Mouse (Mus musculus) ES-E14 (cell line): ENCODE measurements around the gene Ift74. TPM values are rescaled to one million over a fixed set of nuclear protein-coding genes. Genes with fewer than 3 reads are reported as not detected.
A peak's percentile ranks its signal among the peaks of the same experiment; 100 is the strongest.
"Not testable (repeated sequence)": the region's sequence is repeated elsewhere in the genome, so short reads cannot be mapped to it uniquely, and the experiment has no call there.

Experiments used
- DNase-seq: peaks from one replicate; pipeline ENCODE4 v3.0.0-alpha.2; 2013; ENCODE audit warnings: low read depth, low spot score
- H3K27ac ChIP-seq: 2 replicates; pipeline ENCODE4 v1.5.1; 2012; ENCODE audit warnings: low read depth, mild to moderate bottlenecking, low read length, moderate library complexity, mixed read lengths; ENCODE audit not compliant: poor library complexity, insufficient read depth, severe bottlenecking
- H3K36me3 ChIP-seq: 2 replicates; pipeline ENCODE4 v1.6.1; 2012; ENCODE audit warnings: mild to moderate bottlenecking, low read length, moderate library complexity, mixed read lengths; ENCODE audit not compliant: control insufficient read depth, poor library complexity, insufficient read depth, severe bottlenecking
- H3K4me1 ChIP-seq, 2 experiments: fragments of 150-350 bp in 1 of 2; sonication (generic) in 1 of 2; 2 replicates each; pipeline ENCODE4 v1.6.1; 2012; ENCODE audit warnings: low read length in 2 of 2, mild to moderate bottlenecking in 1 of 2, mixed read lengths in 1 of 2; ENCODE audit not compliant: control insufficient read depth in 2 of 2, insufficient read depth in 2 of 2, poor library complexity in 1 of 2
- H3K4me3 ChIP-seq, 2 experiments: fragments of 150-350 bp in 1 of 2; sonication (generic) in 1 of 2; 2 replicates each; pipeline ENCODE4 v1.5.1; 2012; ENCODE audit warnings: low read length in 2 of 2, low read depth in 1 of 2, mild to moderate bottlenecking in 1 of 2, mixed read lengths in 1 of 2; ENCODE audit not compliant: insufficient read depth in 1 of 2, poor library complexity in 1 of 2, severe bottlenecking in 1 of 2
- H3K9ac ChIP-seq: 2 replicates; pipeline ENCODE4 v1.6.1; 2012; ENCODE audit warnings: low read depth, mild to moderate bottlenecking, low read length, mixed read lengths; ENCODE audit not compliant: poor library complexity, insufficient read depth, severe bottlenecking
- H3K9me3 ChIP-seq: fragments of 150-350 bp; sonication (generic); 2 replicates; pipeline ENCODE4 v1.6.1; 2012; ENCODE audit warnings: low read depth, mild to moderate bottlenecking, low read length; ENCODE audit not compliant: control insufficient read depth, insufficient read depth
- CHD2 ChIP-seq: IDR thresholded peaks from 2 replicates; pipeline ENCODE4 v1.6.1; 2014; ENCODE audit warnings: mild to moderate bottlenecking, low read depth, low read length, inconsistent platforms
- HCFC1 ChIP-seq: IDR thresholded peaks from 2 replicates; pipeline ENCODE4 v1.6.1; 2012; ENCODE audit warnings: low read length, inconsistent platforms, borderline replicate concordance; ENCODE audit not compliant: insufficient read depth
- MAFK ChIP-seq: IDR thresholded peaks from 2 replicates; pipeline ENCODE4 v1.6.1; 2014; ENCODE audit warnings: mild to moderate bottlenecking, low read depth, low read length, inconsistent platforms; ENCODE audit not compliant: insufficient read depth
- ZC3H11A ChIP-seq: IDR thresholded peaks from 2 replicates; pipeline ENCODE4 v1.6.1; 2012; ENCODE audit warnings: low read depth, mild to moderate bottlenecking, inconsistent platforms, low read length, borderline replicate concordance
- ZNF384 ChIP-seq: IDR thresholded peaks from 2 replicates; pipeline ENCODE4 v1.6.1; 2012; ENCODE audit warnings: low read depth, low read length, inconsistent platforms
- in situ Hi-C, 2 experiments: fragments of 600-800 bp; cut with MboI; formaldehyde crosslinking; loops; one replicate each; pipeline ENCODE4 v1.15.1; 2025; ENCODE audit warnings: low sequenced_read_pairs in 2 of 2, inconsistent platforms in 1 of 2; ENCODE audit not compliant: unreplicated experiment in 2 of 2
- total RNA-seq: library from RNA; depleted of rRNA; stranded (reverse); fragments of 300-350 nt; gene quantifications from 2 replicates; pipeline ENCODE4 v1.2.3, GENCODE M21; 2012

The Ift74 gene
- total RNA-seq, 1 experiment, result 14.8 TPM

DNA sequence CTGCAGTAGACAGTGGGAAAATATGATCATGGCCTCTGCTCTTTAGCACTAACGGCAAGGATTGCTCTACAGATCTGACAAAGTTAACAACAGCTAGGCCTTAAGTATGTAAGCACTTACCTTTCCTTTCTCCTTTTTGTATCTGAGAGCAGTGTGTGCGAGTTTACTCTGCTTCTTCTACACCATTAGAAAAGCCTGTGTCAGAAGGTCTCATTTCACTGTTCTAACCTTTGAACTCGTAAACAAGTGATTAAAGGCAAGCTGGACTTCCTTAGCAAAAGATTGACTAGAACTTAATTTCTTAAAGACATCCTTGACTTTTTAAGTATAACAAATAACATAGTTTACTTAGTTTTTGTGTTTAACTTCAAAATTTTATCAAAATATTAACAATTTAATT lies 35.6 kb downstream of the Ift74 start, which contains the start of gene Lrrc19:
Lrrc19 (minus strand) TSS at position 225 of the 400 bp plus-strand sequence.
- Histone ChIP-seq H3K9me3 (no peaks in the 10 kb centered on the region), H3K9ac (no peak within 1 kb of the TSS), H3K36me3 (no peaks in the 10 kb centered on the region), H3K27ac (no peak within 1 kb of the TSS), H3K4me3 (no peak within 1 kb of the TSS), H3K4me1 (no peaks in the 10 kb centered on the region)
- in situ Hi-C loops, result no loop called here
- TF ChIP-seq ZC3H11A (no peak), HCFC1 (no peak)
- DNase-seq, result no peak

DNA sequence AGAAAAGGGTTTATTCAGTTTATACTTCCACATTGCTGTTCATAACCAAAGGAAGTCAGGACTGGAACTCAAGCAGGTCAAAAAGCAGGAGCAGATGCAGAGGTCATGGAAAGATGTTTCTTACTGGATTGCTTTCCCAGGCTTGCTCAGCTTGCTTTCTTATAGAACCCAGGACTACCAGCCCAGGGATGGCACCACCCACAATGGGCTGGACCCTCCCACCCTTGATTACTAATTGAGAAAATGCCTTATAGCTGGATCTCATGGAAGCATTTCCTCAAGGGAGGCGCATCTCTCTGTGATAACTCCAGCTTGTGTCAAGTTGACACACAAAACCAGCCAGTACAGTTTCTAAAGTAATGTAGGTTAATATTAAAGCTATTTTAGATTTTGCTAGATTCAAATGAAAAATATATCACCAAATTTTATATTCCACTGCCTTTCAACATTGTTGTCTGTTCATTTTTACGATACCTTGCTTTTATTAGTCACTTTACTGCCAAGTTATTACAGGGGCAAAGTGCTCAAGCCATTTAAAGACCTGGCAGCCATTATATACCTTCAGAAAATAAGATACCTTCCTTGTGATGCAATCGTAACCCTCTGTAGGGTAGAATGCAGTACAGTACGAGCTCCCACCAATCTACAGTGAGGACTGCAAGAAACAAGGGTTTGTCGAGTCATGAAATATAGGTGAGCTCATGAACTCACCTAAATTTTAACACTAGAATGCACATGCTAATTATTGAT lies 36.3 kb downstream of the Ift74 start:
- in situ Hi-C loops, H3K4me3 ChIP-seq, DNase-seq: not testable (repeated sequence)

DNA sequence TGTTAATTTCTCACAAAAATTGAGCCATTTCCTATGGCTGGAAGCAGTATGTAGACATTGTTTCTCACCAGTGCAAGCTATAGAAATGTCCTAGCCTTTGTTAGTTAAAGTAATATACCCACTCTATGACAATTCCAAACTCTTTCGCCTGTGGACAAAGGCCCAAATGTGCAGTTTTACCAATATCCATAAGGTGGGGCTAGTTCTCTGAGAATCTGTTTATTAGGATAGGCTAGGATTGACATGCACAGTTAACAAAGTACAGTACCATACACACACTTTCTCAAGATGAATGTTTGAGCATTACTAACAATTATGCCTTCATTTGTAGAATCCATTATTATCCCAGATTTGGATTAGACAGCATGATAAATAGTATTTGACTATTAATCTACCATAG lies 55.4 kb downstream of the Ift74 start:
- no peak overlapping the region for H3K9ac ChIP-seq
- H3K27ac ChIP-seq, result no peak overlapping the region
- no peaks in the 10 kb centered on the region for H3K9me3 ChIP-seq
- H3K36me3 ChIP-seq, result no peaks in the 10 kb centered on the region
- in situ Hi-C loops, result no loop called here
- peak; percentile 31 for DNase-seq
- no peak overlapping the region for H3K4me3 ChIP-seq
- no peak for TF ChIP-seq CHD2
- TF ChIP-seq ZC3H11A, result peak; percentile 85
- no peak for TF ChIP-seq ZNF384
- no peak for TF ChIP-seq MAFK
- no peak for TF ChIP-seq HCFC1
- peaks cover 1 to 5% of the 10 kb centered on the region in 2 experiments; a peak in 1 of 4 replicates for H3K4me1 ChIP-seq

More for the DNA sequence above, 36.3 kb downstream of the Ift74 start:
- H3K9me3 ChIP-seq, H3K4me1 ChIP-seq, H3K9ac ChIP-seq, H3K27ac ChIP-seq, H3K36me3 ChIP-seq: not testable (repeated sequence)

DNA sequence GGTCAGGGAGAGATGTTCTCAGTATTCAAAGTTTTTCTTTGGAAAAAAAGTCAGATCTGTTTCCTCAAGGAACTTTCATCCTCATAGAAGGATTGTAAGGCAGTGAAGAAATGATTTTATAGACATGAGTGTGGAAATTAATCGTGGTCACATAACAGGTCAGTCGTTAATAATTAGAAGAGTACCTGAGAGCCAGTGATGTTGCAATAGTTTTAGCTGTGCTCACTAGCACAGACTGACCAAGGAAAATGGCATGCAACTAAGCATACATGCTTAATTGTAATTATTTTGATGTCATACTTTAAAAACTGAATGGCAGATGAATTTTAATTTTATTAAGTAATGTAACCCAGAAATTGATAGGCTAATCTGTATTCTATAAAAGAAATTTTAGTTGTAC lies 66.4 kb downstream of the Ift74 start:
- TF ChIP-seq CHD2 (no peak), HCFC1 (no peak), ZC3H11A (no peak), ZNF384 (no peak), MAFK (no peak)
- H3K36me3 ChIP-seq, result no peaks in the 10 kb centered on the region
- no peaks in the 10 kb centered on the region for H3K9me3 ChIP-seq
- H3K27ac ChIP-seq, result no peak overlapping the region
- H3K4me1 ChIP-seq, result no peaks in the 10 kb centered on the region
- H3K4me3 ChIP-seq, result no peak overlapping the region
- H3K9ac ChIP-seq, result no peak overlapping the region
- in situ Hi-C loops, result loop anchor here in 1 of 2 experiments (25.0 kb wide), 1 partner anchor 232 kb away; no protein-coding TSS in a partner anchor
- DNase-seq, result no peak

DNA sequence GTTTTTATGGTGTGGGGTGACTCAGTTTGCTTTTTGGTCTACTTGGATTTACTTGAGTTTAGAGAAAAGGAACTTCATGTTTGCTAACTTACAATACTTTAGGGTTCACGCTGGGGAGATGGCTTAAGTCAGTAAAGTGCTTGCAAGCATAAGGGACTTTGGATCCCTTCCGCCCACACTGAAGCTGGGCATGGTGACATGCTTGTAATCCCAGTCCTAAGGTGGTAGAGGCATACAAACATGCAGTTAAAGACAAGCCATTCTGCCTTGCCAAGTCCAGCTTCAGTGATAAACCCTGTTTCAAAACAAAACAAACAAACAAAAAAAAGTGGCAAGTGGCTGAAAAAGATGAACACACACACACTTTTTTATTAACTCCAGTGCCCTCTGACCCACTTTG lies 66.9 kb downstream of the Ift74 start:
- Histone ChIP-seq H3K4me1 (no peaks in the 10 kb centered on the region), H3K9ac (no peak overlapping the region), H3K4me3 (no peak overlapping the region), H3K27ac (no peak overlapping the region), H3K36me3 (no peaks in the 10 kb centered on the region), H3K9me3 (no peaks in the 10 kb centered on the region)
- in situ Hi-C loops, result loop anchor here in 1 of 2 experiments (25.0 kb wide), 1 partner anchor 231 kb away; no protein-coding TSS in a partner anchor
- no peak for DNase-seq
- TF ChIP-seq CHD2 (no peak), MAFK (no peak), ZC3H11A (no peak), HCFC1 (no peak), ZNF384 (no peak)
